Mouse (Mus musculus) thymus, postnatal 10 days (tissue): ENCODE results near the gene Hsd17b11.

Experiments
- DNase-seq, 2 experiments: peaks; one replicate each; pipeline ENCODE4 v3.0.0; 2021; ENCODE audit warnings: low spot score in 2 of 2

The Hsd17b11 gene

GRCm38 (mm10) chr5:104021597-104022378 is at the start of gene Hsd17b11:
Gene Hsd17b11 (minus strand): TSS chr5:104021919.
- peak; percentile 36 to 40 for DNase-seq

- DNase-seq = no peak
These were observed 49.3 kb upstream of the Hsd17b11 start for GRCm38 (mm10) chr5:104071048-104071447.

DNA sequence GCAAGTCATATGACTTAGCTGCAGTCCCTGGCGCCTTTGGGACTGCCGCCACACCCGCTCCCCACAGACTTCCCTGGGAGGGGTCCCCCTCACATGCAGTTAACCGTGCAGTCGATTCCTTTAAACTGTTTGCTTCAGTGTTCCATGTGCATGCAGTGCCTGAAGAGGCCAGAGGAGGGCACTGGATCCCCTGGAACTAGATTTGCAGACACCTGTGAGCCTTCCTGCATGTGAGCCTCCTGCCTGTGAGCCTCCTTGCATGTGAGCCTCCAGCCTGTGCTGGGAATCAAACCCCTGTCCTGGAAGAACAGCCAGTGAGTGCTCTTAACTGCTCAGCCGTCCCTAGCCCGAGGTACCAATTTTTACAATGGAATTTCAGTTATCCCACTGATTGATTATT is 47.0 kb upstream of the Hsd17b11 start:
- no peak for DNase-seq

- no peak for DNase-seq
These were observed 41.2 kb upstream of the Hsd17b11 start for GRCm38 (mm10) chr5:104062773-104063551.

GRCm38 (mm10) chr5:104061936-104062772 is 40.4 kb upstream of the Hsd17b11 start:
- DNase-seq = no peak

DNA sequence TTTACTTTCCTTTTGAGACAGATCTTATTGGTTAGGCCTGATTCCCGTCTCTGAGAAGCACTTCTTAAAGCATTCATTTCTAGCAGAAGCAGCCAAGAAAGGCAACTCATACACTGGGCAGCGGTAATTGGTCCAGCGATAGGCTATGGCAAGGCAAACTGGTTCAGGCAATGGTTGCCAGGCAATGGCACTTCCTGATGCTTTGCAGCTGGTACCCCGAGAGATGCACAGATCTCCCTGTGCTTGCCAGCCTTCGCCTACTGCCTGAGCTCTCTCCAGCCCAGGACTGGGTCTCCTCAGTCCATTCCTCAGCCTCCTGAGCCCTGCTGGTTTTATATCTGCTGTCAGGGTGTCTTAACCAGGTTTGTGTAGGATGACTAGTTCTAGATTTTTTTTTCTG is 38.7 kb upstream of the Hsd17b11 start:
- no peak for DNase-seq

GRCm38 (mm10) chr5:104059628-104060027 is 37.9 kb upstream of the Hsd17b11 start:
- DNase-seq = no peak

DNA sequence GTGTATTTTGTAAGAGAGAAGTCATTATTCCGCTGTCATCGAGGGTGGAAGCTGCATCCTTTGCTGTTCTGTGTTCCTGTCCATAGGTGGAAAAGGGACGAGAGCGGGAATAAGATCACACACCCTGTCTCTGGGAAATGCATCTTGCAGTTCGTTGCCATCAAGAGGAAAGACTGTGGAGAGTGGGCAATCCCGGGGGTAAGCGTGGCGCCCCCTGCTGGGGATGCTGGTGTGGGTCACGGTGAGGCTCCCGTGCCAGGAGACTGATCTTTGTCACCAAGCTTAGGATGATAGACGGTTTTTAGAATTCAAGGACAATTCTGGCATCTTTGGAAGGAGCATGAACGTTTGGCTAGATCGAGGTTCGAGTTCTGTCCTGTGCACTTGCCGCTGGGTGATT is 36.3 kb upstream of the Hsd17b11 start:
- peak; percentile 46 to 78 for DNase-seq

DNA sequence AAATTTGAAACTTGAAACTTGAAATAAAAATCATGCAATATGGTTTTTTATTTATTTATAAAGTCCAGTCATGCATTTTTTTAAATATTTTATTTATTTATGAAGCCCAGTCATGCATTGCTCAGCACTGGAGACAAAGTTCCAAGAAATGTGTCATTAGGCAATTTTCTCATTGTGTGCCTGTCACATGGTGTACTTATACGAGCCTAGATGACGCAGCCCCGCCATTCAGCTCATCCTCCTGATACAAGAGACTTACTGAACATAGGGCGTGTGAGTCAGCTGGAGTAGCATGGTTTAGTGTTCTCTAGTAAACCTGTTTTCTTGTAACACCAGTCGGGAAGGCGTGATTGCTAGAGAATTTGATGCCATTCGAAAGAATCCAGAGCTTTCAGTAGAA is 34.6 kb upstream of the Hsd17b11 start:
- no peak for DNase-seq

DNA sequence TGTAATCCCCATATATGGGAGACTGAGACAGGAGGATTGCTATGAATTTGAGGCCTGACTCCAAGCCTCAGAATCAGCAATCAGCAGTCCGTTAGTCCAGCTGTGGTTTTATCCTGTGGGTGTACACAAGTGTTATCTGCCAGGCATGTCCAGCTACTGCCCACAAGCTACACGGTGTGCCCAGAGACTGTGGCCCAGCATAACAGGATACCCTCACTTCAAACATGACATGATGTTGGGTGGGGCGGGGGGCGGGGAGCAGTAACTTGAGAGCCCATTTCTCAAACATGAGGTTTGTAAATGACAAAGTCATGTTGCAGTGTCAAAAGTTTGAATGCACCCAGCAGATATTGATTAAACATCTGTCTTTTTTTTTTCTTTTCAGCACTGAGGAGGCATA is 34.1 kb upstream of the Hsd17b11 start:
- no peak for DNase-seq

DNA sequence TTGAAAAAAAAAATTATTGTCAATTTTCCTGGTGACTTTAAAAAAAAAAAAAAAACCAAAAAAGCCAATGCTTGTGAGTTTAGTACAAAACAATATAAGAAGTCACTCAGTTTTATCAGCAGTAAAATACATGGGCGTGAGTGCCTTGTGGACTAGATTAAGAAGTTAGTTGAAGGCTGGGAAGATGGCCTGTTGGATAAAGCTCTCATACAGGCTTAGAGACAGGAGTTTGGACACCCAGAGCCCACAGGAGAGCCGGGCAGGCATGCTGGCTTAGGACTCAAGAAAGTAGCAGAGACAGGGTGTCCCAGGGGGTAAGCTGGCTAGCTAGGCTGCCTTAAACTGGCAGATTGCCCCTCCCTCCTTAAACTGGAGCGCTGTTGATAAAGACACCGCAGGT is 33.2 kb upstream of the Hsd17b11 start:
- DNase-seq = no peak

GRCm38 (mm10) chr5:104052956-104053355 is 31.2 kb upstream of the Hsd17b11 start:
- peak in 1 of 2 experiments; percentile 42 for DNase-seq

- no peak for DNase-seq
These were observed 26.4 kb upstream of the Hsd17b11 start for GRCm38 (mm10) chr5:104048139-104048538.

DNA sequence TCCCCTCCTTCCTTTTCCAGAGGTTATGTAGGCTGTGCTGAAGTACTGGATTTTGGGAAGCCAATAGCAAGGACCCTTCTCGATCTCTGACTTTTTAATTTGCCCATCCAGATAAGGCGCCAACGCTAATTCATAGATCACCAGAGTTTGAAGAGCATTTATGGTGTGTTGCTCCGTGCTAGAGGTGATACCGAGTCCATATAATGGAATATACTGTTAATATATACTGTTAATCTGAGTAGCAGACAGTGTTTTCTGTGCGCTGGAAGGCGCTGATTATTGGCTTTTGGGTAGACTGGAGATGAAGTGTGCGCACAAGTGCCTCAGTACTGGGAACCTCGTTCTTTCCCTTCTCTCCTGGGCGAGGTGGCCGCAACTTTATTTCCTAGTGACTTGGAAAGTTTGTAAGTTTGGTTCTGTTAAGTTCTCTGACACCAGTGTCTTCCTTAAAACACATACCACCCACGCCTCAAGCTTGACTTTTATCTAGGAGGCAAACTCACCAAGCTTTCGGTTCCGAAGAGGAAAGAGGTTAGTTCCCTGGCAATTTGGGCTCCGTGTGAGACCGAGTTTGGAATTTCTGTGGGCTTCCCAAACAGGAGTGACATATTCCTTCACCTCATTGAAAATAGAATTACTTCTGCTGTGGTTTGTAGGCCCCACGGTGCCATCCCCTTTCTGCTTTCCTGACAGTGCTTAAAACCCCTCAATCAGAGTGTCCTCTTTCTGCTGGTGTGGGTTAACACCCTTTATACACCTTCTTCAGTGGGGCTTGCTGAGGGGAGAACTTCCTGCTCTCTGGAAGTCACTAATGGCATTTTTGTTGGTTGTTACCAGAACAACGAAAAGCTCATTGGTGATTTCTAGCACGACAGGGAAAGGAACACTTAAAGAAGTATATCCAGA is 25.7 kb upstream of the Hsd17b11 start:
- DNase-seq = no peak

DNA sequence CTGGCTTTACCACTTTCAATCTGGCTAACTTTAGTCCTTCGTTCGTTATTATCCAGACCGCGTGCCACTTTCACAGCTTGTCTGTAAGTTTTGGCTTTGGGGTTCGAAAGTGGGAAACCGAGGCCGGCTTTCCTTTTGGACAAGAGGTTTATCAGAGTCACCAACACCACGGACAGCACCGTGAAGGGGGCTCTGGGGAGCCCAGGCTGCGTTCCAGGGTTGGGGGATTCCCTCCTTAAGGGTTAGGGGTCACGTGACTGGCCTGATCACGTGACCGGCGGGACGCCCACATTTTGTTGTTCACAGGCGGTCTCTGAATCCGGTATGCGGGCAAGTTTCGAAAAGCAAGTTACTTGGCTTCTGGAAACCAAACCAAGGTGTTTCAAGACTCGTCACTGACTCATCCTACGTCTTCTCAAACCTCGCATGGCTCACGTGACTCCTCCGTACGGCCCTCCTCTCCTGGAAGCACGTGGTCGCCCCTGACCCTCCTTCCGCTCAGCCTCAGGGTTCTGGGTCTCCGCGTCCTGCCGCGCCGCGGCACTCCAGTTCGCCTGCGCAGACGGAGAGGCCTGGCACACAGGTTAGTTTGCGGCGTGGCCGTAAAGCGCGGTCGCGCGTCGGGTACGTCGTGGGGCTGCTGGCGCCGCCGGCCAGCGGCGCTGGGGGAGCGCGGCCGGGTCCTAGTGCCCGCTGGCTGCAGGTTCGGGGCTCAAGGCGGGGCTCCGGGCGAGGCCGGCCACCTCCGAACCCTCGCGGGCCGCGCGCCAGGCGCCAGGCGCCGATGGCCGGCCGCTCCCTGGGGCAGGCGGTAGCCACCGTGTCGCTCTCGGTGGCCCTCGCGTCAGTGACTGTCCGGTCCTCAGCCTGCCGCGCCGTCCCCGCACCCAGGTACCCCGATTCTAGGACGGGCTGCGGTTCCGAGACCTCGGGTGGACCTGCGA is 24.8 kb upstream of the Hsd17b11 start, which contains the start of gene Nudt9:
TSS of gene Nudt9 (plus strand) at position 51 of the 944 bp plus-strand sequence.
- DNase-seq = peak; percentile 92 to 96

DNA sequence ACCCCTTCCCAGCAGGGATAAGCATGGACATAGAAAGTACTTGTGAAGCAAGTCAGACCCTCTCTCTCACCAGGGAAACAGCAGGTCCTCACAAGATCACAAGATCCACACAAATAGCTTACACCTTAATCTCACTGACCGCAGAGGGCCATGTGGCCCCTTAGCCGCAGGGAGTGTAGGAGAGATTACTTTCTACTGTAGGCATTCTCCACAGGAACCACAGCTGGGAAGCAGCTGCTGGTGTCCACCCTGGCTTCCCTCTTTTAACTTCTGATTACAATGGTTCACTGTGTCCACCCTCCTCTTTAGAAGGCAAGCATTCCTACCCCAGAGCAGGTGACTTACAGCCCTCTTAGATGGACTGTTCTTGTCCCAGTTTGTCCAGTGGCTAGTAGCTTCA is 22.0 kb upstream of the Hsd17b11 start:
- DNase-seq = no peak

DNA sequence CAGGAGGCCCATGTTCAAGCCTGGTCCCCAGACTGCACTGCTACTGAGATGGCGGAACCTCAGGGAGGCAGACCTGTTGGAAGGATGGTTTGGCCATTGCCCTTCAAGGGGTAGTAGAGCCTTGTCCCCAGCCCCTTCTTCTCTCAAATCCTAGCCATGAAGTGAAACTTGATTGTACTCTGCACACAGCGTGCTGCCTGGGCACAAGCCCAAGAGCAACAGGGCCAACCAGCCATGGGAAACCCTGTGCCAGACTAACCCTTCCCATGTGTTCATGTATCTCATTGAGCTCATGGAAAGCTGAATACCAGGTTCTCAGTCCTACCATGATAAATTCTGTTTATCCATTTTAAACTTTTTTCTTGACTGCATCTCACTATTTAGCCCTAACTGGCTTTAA is 21.2 kb upstream of the Hsd17b11 start:
- DNase-seq = no peak

DNA sequence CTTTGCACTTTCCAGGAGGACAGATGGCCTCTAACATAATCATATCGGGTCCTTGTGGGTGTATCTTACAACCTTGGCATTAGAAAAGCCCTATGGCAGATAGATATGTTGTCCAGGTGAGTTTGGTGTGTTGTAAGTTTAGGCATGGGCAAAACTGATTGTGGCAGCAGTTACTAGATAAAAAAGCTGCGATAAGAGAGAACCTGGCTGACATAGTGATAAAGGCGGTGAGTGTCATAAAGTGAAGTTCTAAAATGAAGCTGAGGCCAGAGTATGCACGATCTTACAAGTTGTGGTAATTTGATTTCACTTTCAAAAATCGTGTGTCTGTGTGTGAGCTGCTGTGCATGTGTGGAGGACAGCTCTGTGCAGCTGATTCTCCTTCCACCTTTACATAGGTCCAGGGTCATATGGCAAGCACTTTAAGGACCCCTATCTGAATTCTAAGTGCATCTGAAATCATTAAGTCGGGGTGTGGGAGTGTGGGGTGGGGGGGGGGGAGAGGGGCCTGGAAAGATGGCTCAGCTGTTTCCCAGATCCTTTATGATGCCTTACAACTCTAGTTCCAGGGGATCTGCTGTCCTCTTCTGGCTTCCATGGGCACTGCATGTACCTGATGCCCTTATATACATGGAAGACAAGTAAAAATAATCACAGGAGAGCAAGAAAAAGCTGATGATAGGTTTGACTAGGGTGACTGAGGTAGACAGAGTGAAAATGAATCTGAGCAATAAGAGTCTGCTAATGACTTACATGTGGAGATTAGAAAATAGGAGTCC is 17.6 kb upstream of the Hsd17b11 start:
- DNase-seq = peak in 1 of 2 experiments; percentile 46

GRCm38 (mm10) chr5:104036686-104037085 is 15.0 kb upstream of the Hsd17b11 start:
- DNase-seq = no peak
